Mouse (Mus musculus) stomach, embryonic 16.5 days (tissue): ENCODE results near the gene Triml1. TPM values are rescaled to one million over a fixed set of nuclear protein-coding genes. Genes with fewer than 3 reads are reported as not detected.

Experiments used
- ATAC-seq: fragments of 200-750 bp; cut with Nextera tagmentation; 2 replicates; pipeline ENCODE4 v1.8.0; 2017; ENCODE audit warnings: moderate number of reproducible peaks, moderate TSS enrichment; ENCODE audit not compliant: insufficient read depth, low FRiP score
- H3K27ac ChIP-seq: fragments of 300-500 bp; sonication (generic); 2 replicates; pipeline ENCODE4 v1.5.1; 2014; ENCODE audit warnings: low read length
- H3K27me3 ChIP-seq: fragments of 300-500 bp; sonication (generic); 2 replicates; pipeline ENCODE4 v1.6.1; 2014; ENCODE audit warnings: low read length, control low read depth, mixed read lengths; ENCODE audit not compliant: control insufficient read depth, insufficient read depth
- H3K36me3 ChIP-seq: fragments of 300-500 bp; sonication (generic); 2 replicates; pipeline ENCODE4 v1.6.1; 2014; ENCODE audit warnings: low read length; ENCODE audit not compliant: control insufficient read depth, insufficient read depth
- H3K4me1 ChIP-seq: fragments of 300-500 bp; sonication (generic); 2 replicates; pipeline ENCODE4 v1.6.1; 2014; ENCODE audit warnings: low read length, control low read depth, mixed read lengths; ENCODE audit not compliant: control insufficient read depth, insufficient read depth
- H3K4me2 ChIP-seq: fragments of 300-500 bp; sonication (generic); 2 replicates; pipeline ENCODE4 v1.6.1; 2014; ENCODE audit warnings: low read depth, low read length, mixed read lengths
- H3K4me3 ChIP-seq: fragments of 300-500 bp; sonication (generic); replicated peaks from 2 replicates; pipeline ENCODE4 v1.5.1; 2014; ENCODE audit warnings: mild to moderate bottlenecking, low read length
- H3K9ac ChIP-seq: fragments of 300-500 bp; sonication (generic); 2 replicates; pipeline ENCODE4 v1.6.1; 2014; ENCODE audit warnings: low read length
- H3K9me3 ChIP-seq: fragments of 300-500 bp; sonication (generic); replicated peaks from 2 replicates; pipeline ENCODE4 v1.6.1; 2016; ENCODE audit warnings: low read length, control low read depth; ENCODE audit not compliant: control insufficient read depth
- WGBS: fragments of 180-500 bp; shearing (Covaris S2); extraction: QIAGEN DNeasy Blood & Tissue Kit; methylation state at CpG from one replicate; pipeline ENCODE4 v1.1.7; 2014; 5-methylcytosine and 5-hydroxymethylcytosine counted together
- polyA plus RNA-seq: library from polyadenylated mRNA; unstranded; fragments of >200 nt; fragmentation: Nextera tagmentation; extraction: Ambion mirVana; gene quantifications from 2 replicates; pipeline ENCODE4 v1.2.1, GENCODE M21; 2015

Triml1 gene
- not detected in 2 replicates for polyA plus RNA-seq

DNA sequence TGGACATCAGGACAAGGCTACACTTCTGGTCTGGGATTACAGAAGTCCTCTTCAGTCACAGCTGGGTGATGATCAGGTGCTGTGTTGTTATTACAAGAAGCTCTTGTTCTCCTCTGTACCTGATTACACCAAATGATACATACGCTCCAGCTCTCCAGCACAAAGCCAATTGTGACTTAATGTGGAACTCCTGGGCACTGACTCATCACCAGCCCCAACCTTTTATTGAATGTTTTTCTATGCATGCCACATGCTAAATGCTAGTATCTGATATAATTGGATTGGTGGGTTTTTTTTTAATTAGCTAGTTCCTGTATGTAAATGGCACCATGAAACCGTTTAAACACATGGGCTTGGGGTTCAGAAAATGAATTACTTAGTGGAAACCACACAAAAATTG lies at the start of gene Triml1:
TSS of gene Triml1 (minus strand) at position 101 of the 400 bp plus-strand sequence.
- no peak for ATAC-seq
- H3K4me2 ChIP-seq: no peak within 1 kb of the TSS
- H3K27ac ChIP-seq: no peak within 1 kb of the TSS
- H3K36me3 ChIP-seq: no peaks in the 10 kb centered on the region
- no peaks in the 10 kb centered on the region for H3K9me3 ChIP-seq
- no peak within 1 kb of the TSS for H3K4me3 ChIP-seq
- H3K4me1 ChIP-seq: no peaks in the 10 kb centered on the region
- no peak within 1 kb of the TSS for H3K9ac ChIP-seq
- 85% methylated on average over 2 of the region's 2 CpGs for WGBS
- H3K27me3 ChIP-seq: no peaks in the 10 kb centered on the region

DNA sequence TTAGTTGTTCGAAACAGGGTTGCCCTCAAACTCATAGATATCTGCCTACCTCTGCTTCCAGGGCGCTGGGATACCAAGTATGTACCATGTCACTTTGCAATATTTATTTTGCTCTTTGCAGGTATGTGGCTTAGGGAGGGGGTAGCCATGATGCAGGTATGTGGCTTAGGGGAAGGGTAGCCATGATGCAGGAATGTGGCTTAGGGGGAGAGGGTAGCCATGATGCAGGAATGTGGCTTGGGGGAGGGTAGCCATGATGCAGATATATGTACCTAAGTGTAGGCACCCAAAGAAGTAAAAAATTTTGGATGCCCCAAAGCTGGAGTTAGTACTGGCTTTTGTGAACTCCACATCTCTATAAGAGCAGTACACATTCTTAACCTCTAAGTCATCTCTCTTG lies 41.0 kb upstream of the Triml1 start:
- Histone ChIP-seq H3K9ac (no peak overlapping the region), H3K4me3 (no peak overlapping the region), H3K27ac (no peak overlapping the region), H3K9me3 (no peaks in the 10 kb centered on the region), H3K4me1 (no peaks in the 10 kb centered on the region), H3K27me3 (no peaks in the 10 kb centered on the region), H3K4me2 (no peak overlapping the region), H3K36me3 (no peaks in the 10 kb centered on the region)
- no peak for ATAC-seq
- 87% methylated on average over 2 of the region's 2 CpGs for WGBS

DNA sequence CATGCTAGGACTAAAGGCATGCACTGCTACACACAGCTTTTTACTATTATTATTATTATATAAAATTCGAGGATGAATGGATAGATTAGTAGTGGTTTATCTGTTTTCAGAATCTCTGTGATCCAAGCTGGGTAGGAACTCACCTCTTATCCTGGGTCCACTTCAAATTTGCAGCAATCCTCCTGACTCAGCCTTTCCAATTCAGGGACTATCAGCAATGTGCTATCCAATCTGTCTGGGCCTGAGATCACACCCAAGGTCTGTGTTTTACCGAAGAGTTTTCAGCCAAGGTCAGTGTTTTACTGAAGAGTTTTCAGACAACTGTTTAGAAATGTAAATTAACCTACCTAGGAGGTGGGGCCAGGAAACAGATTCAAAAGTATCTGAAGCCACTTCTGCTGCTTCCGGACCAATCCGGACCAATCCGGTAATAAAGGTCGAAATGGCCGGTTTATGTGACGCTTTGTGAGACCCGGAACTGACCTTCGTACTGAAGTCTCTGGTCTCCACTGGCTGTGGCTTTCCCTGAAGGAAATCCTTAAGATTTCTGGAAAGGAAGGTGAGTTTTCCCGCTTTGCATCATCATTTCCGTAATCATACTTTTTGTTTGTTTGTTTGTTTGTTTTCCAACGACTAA lies 38.9 kb upstream of the Triml1 start, which contains the start of gene Triml2:
TSS of gene Triml2 (plus strand) at position 488 of the 637 bp plus-strand sequence.
- no peak within 1 kb of the TSS for H3K4me3 ChIP-seq
- no peaks in the 10 kb centered on the region for H3K27me3 ChIP-seq
- H3K4me2 ChIP-seq: no peak within 1 kb of the TSS
- 92% methylated on average over 13 of the region's 13 CpGs for WGBS
- no peak for ATAC-seq
- no peak within 1 kb of the TSS for H3K9ac ChIP-seq
- H3K36me3 ChIP-seq: no peaks in the 10 kb centered on the region
- H3K27ac ChIP-seq: no peak within 1 kb of the TSS
- H3K9me3 ChIP-seq: no peaks in the 10 kb centered on the region
- H3K4me1 ChIP-seq: no peaks in the 10 kb centered on the region

DNA sequence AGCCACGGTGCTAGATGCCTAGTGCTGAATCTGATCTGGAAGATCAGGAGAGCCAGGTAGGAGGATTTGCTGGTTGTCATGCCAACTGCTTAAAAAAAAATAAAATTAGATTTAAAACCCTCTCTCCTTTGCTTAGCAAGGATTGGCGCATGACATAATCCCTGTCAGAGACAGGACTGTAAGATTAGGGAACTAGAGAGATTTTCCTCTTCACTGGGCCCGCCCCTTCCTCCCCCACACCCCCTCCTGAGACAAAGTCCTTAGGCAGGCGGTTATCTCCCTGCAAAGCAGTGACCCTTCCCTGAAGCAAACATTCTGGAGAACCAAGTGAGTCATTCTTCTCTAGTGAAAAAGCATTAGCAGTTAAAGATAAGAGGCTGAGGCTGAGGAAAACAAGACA lies 37.9 kb upstream of the Triml1 start:
- no peaks in the 10 kb centered on the region for H3K27me3 ChIP-seq
- no peak overlapping the region for H3K4me3 ChIP-seq
- ATAC-seq: peak; percentile 79; the same call in 1 of the 2 replicates
- no peak overlapping the region for H3K9ac ChIP-seq
- H3K36me3 ChIP-seq: no peaks in the 10 kb centered on the region
- WGBS: 27% methylated on average over 4 of the region's 4 CpGs
- H3K4me2 ChIP-seq: no peak overlapping the region
- no peak overlapping the region for H3K27ac ChIP-seq
- no peaks in the 10 kb centered on the region for H3K9me3 ChIP-seq
- no peaks in the 10 kb centered on the region for H3K4me1 ChIP-seq

DNA sequence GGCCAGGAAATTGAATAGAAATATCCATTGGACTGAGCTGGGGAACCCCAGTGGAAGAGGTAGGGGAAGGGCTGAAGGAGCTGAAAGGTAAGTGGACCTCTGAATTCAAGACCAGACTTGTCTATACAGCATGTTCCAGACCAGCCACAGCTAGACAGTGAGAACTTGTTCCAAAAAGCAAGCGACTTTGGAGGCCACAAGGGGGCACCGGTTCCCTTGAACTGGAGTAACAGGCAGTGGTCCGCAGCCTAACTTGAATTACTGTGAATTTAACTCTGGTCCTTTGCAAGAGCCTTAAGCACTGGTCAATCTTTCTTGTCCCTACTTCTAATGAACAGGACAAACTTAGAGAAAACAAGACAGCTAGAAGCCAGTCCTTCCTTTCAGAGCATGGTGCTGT lies 37.0 kb upstream of the Triml1 start:
- Histone ChIP-seq H3K27ac (no peak overlapping the region), H3K9ac (no peak overlapping the region), H3K27me3 (no peaks in the 10 kb centered on the region), H3K4me2 (no peak overlapping the region), H3K4me3 (no peak overlapping the region), H3K36me3 (no peaks in the 10 kb centered on the region), H3K9me3 (no peaks in the 10 kb centered on the region), H3K4me1 (no peaks in the 10 kb centered on the region)
- ATAC-seq: no peak
- 55% methylated on average over 3 of the region's 3 CpGs for WGBS

DNA sequence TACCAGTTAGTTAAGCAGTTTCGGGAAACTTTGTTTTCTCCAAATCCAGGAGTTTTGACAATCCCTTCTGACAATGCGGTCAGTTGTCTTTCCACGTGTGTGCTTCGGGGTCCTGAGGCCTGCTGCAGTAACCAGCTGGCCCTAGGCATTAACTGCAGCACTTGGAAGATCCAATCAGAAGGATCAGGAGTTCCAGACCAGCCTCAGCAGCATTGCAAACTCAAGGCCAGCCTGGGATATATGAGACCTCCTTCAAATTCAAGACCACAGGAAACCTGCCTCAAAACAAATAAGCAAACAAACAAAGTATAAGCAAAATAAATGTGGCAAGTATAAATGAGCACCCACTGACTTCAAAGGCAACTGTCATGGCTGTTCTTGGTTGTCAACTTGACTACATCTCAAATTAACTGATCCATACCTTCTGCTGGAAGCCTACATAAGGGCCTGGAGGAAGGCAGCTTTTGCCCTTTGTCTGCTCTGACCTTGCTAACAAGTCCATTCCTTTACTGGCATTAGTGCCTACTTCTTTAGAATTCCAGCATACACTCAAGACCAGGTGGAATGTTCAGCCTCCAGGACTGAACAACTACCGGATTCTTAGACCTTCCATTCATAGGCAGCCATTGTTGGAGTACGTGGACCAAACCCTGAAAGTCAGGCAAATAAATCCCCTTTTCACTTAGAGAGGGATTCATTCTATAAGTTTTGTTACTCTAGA lies 35.6 kb upstream of the Triml1 start:
- Histone ChIP-seq H3K27me3 (no peaks in the 10 kb centered on the region), H3K9me3 (no peaks in the 10 kb centered on the region), H3K9ac (no peak overlapping the region), H3K4me2 (no peak overlapping the region), H3K4me1 (no peaks in the 10 kb centered on the region), H3K4me3 (no peak overlapping the region), H3K36me3 (no peaks in the 10 kb centered on the region), H3K27ac (no peak overlapping the region)
- ATAC-seq: no peak
- 87% methylated on average over 6 of the region's 6 CpGs for WGBS

DNA sequence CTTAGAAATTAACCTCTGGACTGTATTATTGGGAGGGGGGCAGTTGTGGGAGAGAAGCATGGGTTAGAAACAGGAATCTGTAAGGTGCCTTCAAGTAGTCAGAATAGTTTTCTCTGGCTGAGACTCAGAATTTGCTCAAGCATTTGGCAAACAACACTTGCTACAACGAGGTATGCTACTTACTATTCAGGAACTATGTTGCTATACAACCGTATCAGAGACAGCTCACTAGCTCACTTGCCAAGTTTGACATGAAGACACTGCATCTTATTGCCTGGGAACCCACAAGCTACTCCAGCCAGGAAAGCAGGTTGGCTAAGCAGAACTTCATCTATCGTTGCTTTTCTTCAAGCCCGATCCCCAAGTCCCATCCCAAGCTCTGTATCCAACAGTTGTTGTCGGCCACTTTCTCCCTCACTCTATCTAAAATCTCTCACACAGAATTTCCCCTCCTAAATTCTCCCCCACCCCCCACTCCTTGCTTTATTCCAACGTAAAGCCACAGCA lies 28.0 kb upstream of the Triml1 start:
- no peaks in the 10 kb centered on the region for H3K4me1 ChIP-seq
- no peak for ATAC-seq
- no peak overlapping the region for H3K4me3 ChIP-seq
- WGBS: 84% methylated on average over 6 of the region's 6 CpGs
- no peak overlapping the region for H3K9ac ChIP-seq
- no peaks in the 10 kb centered on the region for H3K9me3 ChIP-seq
- no peak overlapping the region for H3K4me2 ChIP-seq
- H3K27ac ChIP-seq: no peak overlapping the region
- no peaks in the 10 kb centered on the region for H3K27me3 ChIP-seq
- no peaks in the 10 kb centered on the region for H3K36me3 ChIP-seq

DNA sequence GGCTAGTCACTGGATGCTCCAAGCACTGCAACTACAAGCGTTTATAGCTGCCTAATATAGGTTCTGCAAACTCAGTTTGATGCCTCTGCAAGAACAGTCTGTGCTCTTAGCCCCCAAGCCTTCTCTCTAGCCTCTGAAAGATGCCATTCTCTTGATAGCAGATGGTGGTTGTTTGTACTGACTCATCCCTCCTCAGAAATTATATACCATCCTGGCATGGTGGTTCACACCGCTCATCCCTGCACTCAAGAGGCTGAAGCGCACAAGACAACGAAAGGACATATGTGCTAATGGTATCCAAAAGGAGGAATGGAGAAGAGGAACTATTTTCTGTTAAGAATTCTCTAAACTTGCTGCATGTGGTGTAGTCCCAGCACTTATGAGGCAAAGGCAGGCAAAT lies 26.8 kb upstream of the Triml1 start:
- Histone ChIP-seq H3K4me1 (no peaks in the 10 kb centered on the region), H3K4me3 (no peak overlapping the region), H3K27me3 (no peaks in the 10 kb centered on the region), H3K36me3 (no peaks in the 10 kb centered on the region), H3K4me2 (no peak overlapping the region), H3K27ac (no peak overlapping the region), H3K9me3 (no peaks in the 10 kb centered on the region), H3K9ac (no peak overlapping the region)
- WGBS: 93% methylated on average over 4 of the region's 4 CpGs
- no peak for ATAC-seq

DNA sequence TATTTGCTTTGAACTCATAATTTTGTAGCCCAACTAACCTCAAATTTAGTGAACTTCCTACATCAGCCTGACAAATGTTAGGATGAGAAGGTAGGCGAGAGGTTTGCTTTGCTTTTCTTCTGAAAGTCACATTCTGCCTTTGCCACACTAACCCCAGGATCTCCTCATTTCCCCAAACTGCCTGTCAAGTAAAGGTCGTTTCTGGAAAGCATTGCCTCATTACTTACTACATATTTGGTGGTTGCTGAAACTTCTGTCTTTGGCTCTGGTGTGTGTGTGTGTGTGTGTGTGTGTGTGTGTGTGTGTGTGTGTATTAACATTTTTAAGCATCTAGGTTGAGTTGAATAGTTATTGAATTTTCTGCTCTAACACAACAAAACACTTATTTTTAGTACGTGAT lies 23.2 kb upstream of the Triml1 start:
- no peak overlapping the region for H3K9ac ChIP-seq
- no peak overlapping the region for H3K27ac ChIP-seq
- ATAC-seq: no peak
- H3K4me3 ChIP-seq: no peak overlapping the region
- H3K36me3 ChIP-seq: no peaks in the 10 kb centered on the region
- no peaks in the 10 kb centered on the region for H3K9me3 ChIP-seq
- no peaks in the 10 kb centered on the region for H3K27me3 ChIP-seq
- no peaks in the 10 kb centered on the region for H3K4me1 ChIP-seq
- H3K4me2 ChIP-seq: no peak overlapping the region
- 77% methylated on average over 3 of the region's 3 CpGs for WGBS
